Mouse (Mus musculus) cerebellum, postnatal 10 days (tissue): ENCODE results near the gene Ms4a18.
"Not testable (repeated sequence)": the region's sequence is repeated elsewhere in the genome, so short reads cannot be mapped to it uniquely, and the experiment has no call there.

Source experiments
- DNase-seq, 2 experiments: peaks; one replicate each; pipeline ENCODE4 v3.0.0; 2021; ENCODE audit warnings: mixed read lengths in 2 of 2

Ms4a18 gene

DNA sequence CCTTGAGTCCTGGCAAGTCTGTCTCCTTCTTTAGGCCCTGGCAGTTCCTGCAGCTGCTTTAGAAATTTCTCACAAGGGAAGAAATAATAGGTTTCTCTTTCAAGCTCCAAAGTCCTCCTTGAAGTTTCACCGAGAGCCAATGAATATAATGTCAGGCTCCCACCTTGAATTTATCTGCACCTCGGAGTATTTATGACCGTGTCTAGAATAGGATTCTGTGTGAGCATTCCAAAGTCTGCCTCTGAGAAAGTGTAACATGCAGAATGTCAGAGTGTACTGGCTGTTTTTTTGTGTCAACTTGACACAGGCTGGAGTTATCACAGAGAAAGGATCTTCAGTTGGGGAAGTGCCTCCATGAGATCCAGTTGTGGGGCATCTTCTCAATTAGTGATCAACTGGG, at the start of gene Ms4a18:
Ms4a18 (minus strand) TSS at position 141 of the 400 bp plus-strand sequence.
- no peak for DNase-seq

GRCm38 (mm10) chr19:11065202-11065875, 47.5 kb upstream of the Ms4a18 start:
- DNase-seq, result no peak

- no peak for DNase-seq
These were observed 43.1 kb upstream of the Ms4a18 start for GRCm38 (mm10) chr19:11060900-11061299.

GRCm38 (mm10) chr19:11059967-11060366, 42.1 kb upstream of the Ms4a18 start:
- no peak for DNase-seq

DNA sequence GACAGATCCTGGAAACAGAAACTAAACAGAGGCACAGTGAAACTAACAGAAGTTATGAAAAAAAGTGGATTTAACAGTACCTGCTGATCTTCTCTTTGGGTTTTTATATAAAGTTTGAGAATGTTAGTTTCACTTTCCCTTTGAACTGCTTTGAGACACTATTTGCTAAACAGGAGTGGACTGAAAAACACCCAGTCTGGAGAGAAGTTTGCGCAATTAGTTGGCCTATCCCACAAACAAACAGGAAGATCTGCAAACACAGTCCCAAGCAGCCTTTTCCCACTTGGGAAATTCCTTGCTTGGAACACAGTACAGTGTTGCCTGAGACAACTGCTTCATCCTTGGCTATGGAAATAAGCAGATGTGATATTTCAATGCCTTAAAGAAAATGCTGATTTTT, 37.9 kb upstream of the Ms4a18 start:
- DNase-seq, result not testable (repeated sequence)

GRCm38 (mm10) chr19:11053277-11053676, 35.4 kb upstream of the Ms4a18 start:
- no peak for DNase-seq

- no peak for DNase-seq
These were observed 35.0 kb upstream of the Ms4a18 start for GRCm38 (mm10) chr19:11052877-11053276.

GRCm38 (mm10) chr19:11050286-11050685, 32.5 kb upstream of the Ms4a18 start:
- no peak for DNase-seq

DNA sequence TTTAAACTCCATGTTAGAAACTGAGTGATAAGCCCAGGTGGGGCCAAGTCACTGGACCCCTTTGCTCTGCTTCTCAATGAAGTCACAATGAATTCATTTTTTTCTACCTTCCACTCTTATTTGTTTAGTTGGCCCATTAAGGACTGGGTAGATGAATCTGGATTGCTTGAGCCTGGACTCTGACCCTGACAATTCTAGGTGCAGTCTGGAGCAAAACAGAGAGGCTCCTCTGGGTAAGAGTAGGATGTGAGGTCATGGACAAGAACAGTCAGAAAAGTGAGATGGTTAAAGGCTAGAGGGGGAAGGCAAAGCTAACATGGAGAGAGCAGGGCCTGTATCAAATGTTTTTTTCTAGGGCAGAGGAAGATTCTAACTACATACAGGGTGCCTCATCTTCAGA, 31.6 kb upstream of the Ms4a18 start:
- no peak for DNase-seq

- no peak for DNase-seq
These were observed 30.7 kb upstream of the Ms4a18 start for GRCm38 (mm10) chr19:11048503-11048902.

DNA sequence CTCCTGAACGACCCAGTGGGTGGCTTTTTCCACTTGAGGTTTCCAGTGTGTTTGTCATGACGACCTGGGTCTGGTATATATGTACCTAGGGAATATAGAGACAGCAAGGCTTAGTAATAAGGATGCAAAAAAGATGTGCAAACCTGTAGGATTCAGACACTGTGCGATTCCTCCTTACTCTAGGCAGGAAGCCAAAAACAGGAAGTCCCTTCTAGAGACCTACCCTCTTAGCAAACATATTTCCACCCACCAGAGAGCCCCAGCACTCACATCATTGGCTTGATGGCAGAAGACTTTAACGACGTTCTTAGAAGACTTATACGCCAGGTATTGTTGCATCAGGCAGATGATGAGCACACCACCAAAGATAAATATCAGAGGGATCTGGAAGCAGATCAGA, 30.2 kb upstream of the Ms4a18 start:
- DNase-seq, result no peak

GRCm38 (mm10) chr19:11044996-11045711, 27.3 kb upstream of the Ms4a18 start:
- DNase-seq, result peak; percentile 59 to 67

DNA sequence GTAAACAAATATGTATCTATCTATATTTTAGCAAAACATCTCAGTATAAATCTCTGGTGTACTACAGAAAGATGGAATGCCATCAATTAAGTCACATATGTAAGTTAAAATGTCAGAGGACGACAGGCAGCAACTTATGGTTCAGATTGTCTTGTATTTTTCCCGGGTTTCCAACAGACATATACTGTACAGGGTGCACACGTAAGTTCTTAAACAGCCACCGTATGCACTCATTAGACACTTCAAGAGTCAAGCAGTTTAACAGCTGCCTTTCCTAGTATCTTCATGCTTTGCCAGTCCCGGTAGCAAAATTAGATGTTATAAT, 26.8 kb upstream of the Ms4a18 start:
- no peak for DNase-seq

GRCm38 (mm10) chr19:11037570-11037969, 19.7 kb upstream of the Ms4a18 start:
- no peak for DNase-seq

GRCm38 (mm10) chr19:11022382-11022781, 4.6 kb upstream of the Ms4a18 start:
- no peak for DNase-seq

DNA sequence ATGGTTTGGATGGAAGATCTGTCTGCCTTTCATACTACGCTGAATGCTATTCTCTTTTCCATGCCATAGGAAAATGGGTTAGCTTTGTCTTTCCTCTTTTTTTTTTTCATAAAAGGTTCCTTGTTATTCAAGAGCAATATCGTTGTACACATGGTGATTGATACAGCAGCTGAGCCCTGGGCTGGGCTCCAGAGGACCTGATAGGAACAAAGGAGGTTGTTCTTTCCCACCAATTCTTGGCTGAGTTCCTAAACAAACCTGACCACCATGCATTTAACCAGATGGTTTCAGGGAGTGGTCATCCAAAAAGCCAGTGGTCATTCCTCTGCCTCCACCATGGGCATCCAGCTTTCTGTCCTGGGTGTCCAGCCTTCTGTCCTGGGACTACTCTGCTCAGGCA, 580 bp downstream of the Ms4a18 start:
- peak in 1 of 2 experiments; percentile 9 for DNase-seq

DNA sequence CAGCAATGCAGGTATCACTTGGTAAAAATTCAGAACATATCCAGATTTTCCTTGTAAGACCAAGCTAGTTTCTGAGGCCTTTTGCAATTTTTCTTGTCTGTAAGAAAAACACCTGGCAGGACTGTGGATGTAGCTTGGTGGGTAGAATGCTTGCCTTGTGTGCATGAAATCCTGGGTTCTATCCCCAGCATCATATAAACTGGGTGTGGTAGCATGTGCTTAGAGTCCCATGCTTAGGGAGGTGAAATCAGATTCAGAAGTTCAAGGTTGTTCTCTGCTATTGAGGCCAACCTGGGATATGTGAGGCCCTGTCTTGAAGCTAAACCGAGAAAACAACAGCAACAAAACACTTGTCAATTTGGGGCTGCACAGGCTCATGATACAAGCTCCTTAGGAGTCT, 1.8 kb downstream of the Ms4a18 start:
- no peak for DNase-seq

DNA sequence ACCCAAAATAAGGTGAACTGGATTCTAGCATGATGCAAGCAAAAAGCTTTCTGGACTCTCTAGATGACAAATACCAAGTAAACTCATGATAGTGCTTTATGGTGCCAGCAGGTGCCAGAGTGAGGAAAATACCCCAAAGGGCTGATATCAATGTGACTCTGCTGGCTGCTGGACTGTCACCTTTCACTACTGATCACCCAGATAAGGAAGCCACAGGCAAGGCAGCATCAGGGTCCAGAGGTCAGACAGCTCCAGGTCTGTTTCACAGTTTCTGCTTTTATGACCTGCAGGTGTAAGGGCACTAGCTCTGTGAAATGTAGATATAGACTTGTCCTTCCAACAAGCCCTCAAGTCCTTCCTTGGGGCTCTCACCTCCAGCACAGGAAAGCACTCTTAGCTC, 2.4 kb downstream of the Ms4a18 start:
- no peak for DNase-seq

GRCm38 (mm10) chr19:10993150-10993549, 24.7 kb downstream of the Ms4a18 start, which contains the start of gene Ms4a15:
Ms4a15 (minus strand) TSS chr19:10993250.
- DNase-seq, result no peak

GRCm38 (mm10) chr19:10991911-10992310, 25.9 kb downstream of the Ms4a18 start:
- DNase-seq, result no peak

- DNase-seq, result no peak
These were observed 27.1 kb downstream of the Ms4a18 start for GRCm38 (mm10) chr19:10990751-10991150.

GRCm38 (mm10) chr19:10988563-10988962, 29.3 kb downstream of the Ms4a18 start:
- DNase-seq, result no peak

- no peak for DNase-seq
These were observed 31.9 kb downstream of the Ms4a18 start for GRCm38 (mm10) chr19:10985889-10986288.

DNA sequence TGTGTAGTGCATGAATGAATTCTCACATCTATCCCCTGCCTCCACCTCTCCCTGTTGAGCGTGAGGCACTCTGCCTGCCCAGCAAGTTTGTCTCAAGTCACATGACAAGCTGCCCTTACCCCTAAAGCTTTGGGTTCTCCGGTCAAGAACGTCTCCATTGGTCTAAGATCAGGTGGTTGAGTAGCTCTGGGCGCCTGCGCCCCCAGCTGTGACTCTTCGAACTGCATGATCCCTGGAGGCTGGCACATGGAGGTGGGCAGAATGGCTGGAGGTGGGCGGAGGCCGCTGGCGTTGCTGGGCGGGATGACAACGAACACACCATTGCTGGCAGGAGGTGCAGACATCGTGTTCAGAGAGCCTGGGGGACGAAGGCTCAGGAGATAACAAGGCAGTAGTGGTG, 33.3 kb downstream of the Ms4a18 start:
- peak in 1 of 2 experiments; percentile 13 for DNase-seq

DNA sequence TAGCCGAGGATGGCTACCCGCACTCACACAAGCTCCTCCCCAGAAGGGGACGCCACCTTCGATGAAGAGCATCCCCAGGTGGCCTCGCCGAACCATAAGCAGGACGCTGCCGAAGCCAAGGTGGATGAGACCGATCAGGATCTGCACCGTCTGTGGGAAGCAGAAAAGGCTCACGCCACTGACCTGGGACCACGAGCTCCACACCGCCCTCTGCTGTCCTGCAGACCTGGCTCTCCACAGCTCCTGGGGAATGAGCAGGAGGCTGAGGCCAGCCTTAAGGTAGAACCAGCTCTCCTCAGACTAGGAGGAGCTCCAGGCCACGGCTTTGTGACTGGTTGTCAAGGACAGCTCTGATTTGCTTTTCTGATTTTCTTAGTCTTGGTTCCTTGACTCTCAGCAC, 34.7 kb downstream of the Ms4a18 start:
- DNase-seq, result peak; percentile 73 to 74
